Mouse (Mus musculus) layer of hippocampus, postnatal 10 days (tissue): ENCODE data around the gene Vta1. TPM values are rescaled to one million over a fixed set of nuclear protein-coding genes. Genes with fewer than 3 reads are reported as not detected.

Experiments used
- DNase-seq, 2 experiments: peaks; one replicate each; pipeline ENCODE4 v3.0.0; 2021; ENCODE audit warnings: low spot score in 2 of 2
- long read RNA-seq: library from polyadenylated mRNA; stranded (forward); transcript quantifications from one replicate; pipeline ENCODE4 v2.0.0, GENCODE M21; 2023
- total RNA-seq, 2 experiments: library from RNA; stranded (reverse); gene quantifications; 2 replicates each; pipeline ENCODE4 v1.2.3; 2021

Vta1 gene
- total RNA-seq, result 10 to 100 TPM; 67.8 to 78.0 TPM
- long read RNA-seq, transcript Vta1-205 (8 exons, 1,974 nt), result major isoform, 84 of 89 reads
- long read RNA-seq, partial matches to known transcripts, result 2 of 89 reads
- long read RNA-seq, other reads (novel, unspliced or antisense), result 2 of 89 reads

- DNase-seq, result peak; percentile 98 to 99
These were observed at the start of gene Vta1, which contains the start of gene Nmbr for GRCm38 (mm10) chr10:14705072-14706066. Vta1 (minus strand) TSS chr10:14705560. Nmbr (plus strand) TSS chr10:14705591.

GRCm38 (mm10) chr10:14734285-14734684 is 28.9 kb upstream of the Vta1 start:
- peak; percentile 30 to 42 for DNase-seq

- peak; percentile 3 to 15 for DNase-seq
These were observed 20.3 kb upstream of the Vta1 start for GRCm38 (mm10) chr10:14725671-14726070.

DNA sequence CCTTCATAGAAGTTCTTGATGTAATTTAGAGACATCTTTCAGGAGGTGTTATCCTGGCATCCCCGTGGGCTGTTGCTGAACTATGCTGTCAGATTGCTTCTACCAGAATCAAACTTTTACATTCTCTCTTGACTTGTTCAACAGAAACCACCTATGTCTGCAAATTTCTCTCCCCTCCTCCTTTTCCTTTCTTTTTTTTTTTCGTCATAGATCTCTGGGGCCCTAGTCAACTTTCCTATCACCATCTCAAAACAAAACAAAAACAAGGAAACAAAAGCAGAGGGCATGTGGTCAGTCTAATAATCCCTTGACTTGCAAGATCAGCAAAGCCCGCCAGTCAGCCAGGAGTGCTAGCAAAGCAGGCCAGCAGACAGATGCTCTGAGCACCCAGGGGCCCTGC is 12.8 kb upstream of the Vta1 start, which contains the start of gene Gje1:
Gene Gje1 (minus strand): TSS at position 101 of the 400 bp plus-strand sequence.
- DNase-seq, result no peak

DNA sequence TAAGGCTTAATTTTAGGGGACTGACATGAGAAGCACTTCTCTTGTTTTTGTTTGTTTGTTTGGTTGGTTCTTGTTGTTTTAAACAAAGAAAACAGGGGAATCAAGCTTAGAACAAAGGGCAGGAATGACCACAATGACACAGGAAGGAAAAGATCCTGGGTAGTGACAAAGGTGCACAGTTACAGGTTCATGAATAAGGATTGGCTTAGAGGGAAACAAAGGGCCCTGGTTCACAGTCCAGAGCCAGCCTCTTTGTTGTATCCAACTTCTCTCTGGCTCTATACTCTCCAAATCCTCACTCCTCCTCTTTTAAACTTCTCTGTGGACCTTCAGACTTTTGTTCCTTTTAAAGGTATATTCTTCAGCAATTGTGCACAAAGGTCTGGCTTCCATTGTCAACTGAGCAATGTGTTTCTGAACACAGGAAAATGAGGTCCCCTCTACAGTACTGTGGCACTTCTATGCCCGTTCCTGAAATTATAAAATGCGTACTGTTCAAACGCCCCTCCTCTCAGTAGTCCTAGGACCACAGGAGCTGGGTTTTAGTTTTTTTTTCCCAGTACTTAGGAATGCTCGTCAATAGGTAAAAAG is 1.4 kb downstream of the Vta1 start:
- no peak for DNase-seq

GRCm38 (mm10) chr10:14703239-14703638 is 2.1 kb downstream of the Vta1 start:
- DNase-seq, result no peak

GRCm38 (mm10) chr10:14690349-14690748 is 15.0 kb downstream of the Vta1 start:
- no peak for DNase-seq

DNA sequence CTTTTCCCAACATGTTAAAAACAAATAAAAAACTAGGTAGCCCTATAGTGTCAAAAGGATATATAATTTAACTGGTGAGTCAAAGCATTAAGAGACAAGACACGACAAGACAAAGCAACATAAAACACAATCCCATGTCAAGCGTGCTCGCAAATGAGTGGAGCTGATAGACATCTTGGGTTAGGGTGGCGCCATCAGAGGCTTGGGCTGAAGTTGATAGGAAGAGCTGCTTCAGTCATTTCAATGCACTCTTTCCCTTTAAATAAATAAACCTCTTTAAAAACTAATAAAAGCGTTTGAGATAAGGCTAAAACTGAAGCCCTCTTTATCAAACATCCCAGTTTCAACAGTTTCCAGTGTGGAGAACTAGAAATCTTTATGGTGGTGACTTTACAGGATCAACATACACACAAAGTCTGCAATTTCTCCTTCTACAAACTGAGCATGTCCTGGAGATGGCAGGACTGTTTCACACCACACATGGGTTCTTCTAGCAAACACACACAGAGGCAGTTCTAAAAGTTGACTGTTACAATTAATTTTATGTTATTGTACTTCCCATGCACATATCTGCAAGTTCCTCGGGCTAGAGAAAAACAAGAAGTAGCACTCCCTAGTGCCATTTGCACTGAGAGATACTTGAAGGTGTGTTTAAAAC is 16.4 kb downstream of the Vta1 start:
- no peak for DNase-seq

- no peak for DNase-seq
These were observed 19.7 kb downstream of the Vta1 start for GRCm38 (mm10) chr10:14685663-14686062.

GRCm38 (mm10) chr10:14666147-14666546 is 39.2 kb downstream of the Vta1 start:
- no peak for DNase-seq

DNA sequence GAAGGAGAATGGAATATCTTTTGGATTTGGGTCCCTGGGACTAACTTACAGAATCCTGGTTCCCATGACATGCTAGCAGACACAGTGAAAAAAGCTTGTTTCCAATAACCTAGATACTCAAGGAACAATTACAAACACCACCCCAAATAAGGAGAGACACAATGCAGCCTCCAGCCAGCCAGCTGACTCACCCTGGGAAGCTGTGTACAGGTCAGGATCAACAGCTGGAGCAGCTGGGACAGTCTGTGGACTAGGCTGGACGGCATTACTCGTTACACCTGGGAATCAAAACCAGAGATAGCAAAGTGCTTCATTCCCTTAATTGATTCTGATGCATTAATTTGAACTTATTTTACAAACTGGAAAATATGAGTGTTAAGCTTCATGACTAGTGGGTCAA is 44.5 kb downstream of the Vta1 start:
- DNase-seq, result no peak

DNA sequence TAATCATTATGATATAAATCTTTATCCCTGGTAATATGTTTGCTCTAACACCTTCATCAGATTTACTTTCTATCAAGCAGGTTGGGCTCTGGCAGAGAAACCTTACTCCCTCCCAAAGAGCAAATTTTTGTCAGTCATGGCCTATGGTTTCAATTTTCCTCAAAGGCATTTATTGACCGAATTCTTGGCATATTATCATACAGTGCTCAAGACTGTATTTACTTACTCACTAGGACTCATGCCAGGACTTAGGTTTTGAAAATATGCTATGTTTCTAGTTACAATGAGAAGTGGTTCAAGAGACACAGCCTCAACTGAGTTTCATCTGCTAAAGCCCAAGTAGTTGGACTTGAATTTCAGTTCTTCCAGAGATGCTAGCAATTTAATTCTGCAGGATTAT is 65.7 kb downstream of the Vta1 start:
- no peak for DNase-seq

GRCm38 (mm10) chr10:14639043-14639442 is 66.3 kb downstream of the Vta1 start:
- DNase-seq, result no peak

GRCm38 (mm10) chr10:14625706-14626105 is 79.7 kb downstream of the Vta1 start:
- DNase-seq, result no peak

DNA sequence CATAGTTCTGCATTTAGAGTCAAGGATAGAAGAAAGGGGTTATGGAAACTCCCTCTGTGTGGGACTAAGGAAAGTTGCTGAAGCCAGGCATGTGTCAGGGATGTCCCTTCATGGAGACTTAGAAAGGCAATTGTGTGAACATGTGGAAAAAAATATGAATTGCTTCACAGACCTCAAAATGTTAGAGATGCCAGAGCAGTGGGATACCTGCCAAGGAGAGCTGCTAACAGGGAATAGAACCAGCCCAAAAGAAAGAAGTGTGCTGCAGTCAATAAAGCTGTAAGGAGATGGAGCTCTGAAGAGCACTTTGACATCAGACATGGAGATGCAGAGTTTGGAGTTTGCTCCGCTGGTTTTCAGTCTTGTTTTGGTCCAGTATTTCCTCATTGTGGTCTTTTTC is 86.2 kb downstream of the Vta1 start:
- DNase-seq, result peak in 1 of 2 experiments; percentile 3

- DNase-seq, result no peak
These were observed 87.1 kb downstream of the Vta1 start for GRCm38 (mm10) chr10:14618301-14618700.

DNA sequence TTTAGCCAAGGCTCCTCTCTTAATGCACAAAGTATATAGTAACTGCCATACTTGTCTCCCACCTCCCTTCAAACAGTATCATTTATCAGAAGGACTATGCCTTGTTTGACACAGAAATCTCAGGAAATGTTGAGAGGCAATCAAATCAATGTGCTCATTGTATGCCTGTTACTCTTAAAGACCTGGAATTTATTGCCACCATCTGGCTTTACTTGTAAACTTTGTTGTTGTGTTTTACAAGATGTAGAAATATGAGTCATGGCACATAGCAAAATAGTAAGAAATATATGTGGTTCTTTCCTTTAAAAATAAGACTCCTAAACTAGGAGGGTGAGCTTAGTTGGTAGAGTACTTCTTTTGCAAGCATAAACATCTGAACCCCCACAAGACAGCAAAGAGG is 89.9 kb downstream of the Vta1 start:
- DNase-seq, result no peak

- no peak for DNase-seq
These were observed 97.8 kb downstream of the Vta1 start for GRCm38 (mm10) chr10:14607597-14607996.
